Mouse (Mus musculus): ENCODE results near the gene Fam192a. TPM values are rescaled to one million over a fixed set of nuclear protein-coding genes. Genes with fewer than 3 reads are reported as not detected.

The Fam192a gene
- 6.3 TPM for polyA plus RNA-seq (2015; fragmentation: Illumina TruSeq; extraction: RNeasy Lipid Tissue Mini Kit (QIAGEN cat#74804); ENCODE audit: insufficient read depth, low read depth, low replicate concordance)

GRCm38 (mm10) chr8:94601607-94602385, at the start of gene Fam192a, which contains the start of gene Rspry1:
Fam192a (minus strand) TSS chr8:94601997.
Rspry1 (plus strand) TSS chr8:94601937.

DNA sequence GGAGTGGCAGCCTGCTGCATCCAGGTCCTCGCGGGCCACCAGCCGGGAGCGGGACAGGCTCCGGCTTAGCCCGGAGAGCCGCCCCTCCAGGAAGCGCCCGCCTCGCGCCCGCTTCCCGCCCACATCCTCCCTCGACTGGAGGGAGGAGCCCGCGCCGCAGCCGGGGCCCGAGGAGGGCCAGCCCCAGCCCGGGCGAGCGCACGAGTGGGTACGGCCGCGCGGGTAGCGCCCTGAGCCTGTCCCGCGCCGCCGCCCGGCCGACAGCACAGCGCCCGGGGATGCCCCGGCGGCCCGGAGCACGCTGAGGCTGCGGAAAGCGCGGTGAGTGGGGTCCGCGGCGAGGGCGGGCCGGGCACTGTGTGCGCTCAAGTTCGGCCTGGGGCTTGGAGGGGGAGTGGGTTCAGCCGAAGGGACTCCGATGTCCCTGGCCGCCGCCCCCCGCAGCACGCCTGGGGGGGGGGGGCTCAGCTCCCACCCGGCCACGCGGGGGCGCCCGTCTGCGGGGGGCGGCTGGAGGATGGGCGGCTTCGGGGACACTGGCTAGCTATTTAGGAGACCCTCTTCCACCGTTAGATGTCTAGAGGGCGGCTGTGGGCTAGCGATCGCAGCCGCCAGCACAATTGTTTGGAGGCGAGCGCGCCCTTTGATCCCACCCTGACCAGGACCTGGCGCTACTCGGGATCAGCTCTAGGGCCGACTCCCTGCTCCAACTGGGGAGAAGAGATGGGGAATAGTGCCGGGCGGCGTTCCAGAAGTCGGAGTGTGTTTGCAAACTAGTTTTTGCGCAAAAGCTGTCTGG, 68.7 kb downstream of the Fam192a start, which contains the start of gene Cpne2:
Gene Cpne2, plus strand, starts transcription at position 118 of the 799 bp plus-strand sequence.

Other genes with a start within 250 kb of the Fam192a start
- gene Herpud1, start 215.6 kb downstream of the Fam192a start, polyA plus RNA-seq (2015; fragmentation: Illumina TruSeq; extraction: RNeasy Lipid Tissue Mini Kit (QIAGEN cat#74804); ENCODE audit: insufficient read depth, low read depth, low replicate concordance) = 324 TPM
- gene Nlrc5, start 167.6 kb downstream of the Fam192a start, polyA plus RNA-seq (2015; fragmentation: Illumina TruSeq; extraction: RNeasy Lipid Tissue Mini Kit (QIAGEN cat#74804); ENCODE audit: insufficient read depth, low read depth, low replicate concordance) = 1.9 TPM
- gene Cpne2, start 69.0 kb downstream of the Fam192a start, polyA plus RNA-seq (2015; fragmentation: Illumina TruSeq; extraction: RNeasy Lipid Tissue Mini Kit (QIAGEN cat#74804); ENCODE audit: insufficient read depth, low read depth, low replicate concordance) = 5.5 TPM
- gene Rspry1, start 60 bp downstream of the Fam192a start, polyA plus RNA-seq (2015; fragmentation: Illumina TruSeq; extraction: RNeasy Lipid Tissue Mini Kit (QIAGEN cat#74804); ENCODE audit: insufficient read depth, low read depth, low replicate concordance) = 4.0 TPM
- 18.1 TPM for gene Arl2bp, start 64.6 kb upstream of the Fam192a start, polyA plus RNA-seq (2015; fragmentation: Illumina TruSeq; extraction: RNeasy Lipid Tissue Mini Kit (QIAGEN cat#74804); ENCODE audit: insufficient read depth, low read depth, low replicate concordance)
- gene Pllp, start 94.3 kb upstream of the Fam192a start, polyA plus RNA-seq (2015; fragmentation: Illumina TruSeq; extraction: RNeasy Lipid Tissue Mini Kit (QIAGEN cat#74804); ENCODE audit: insufficient read depth, low read depth, low replicate concordance) = not detected
- not detected for gene Ccl22, start 143.6 kb upstream of the Fam192a start, polyA plus RNA-seq (2015; fragmentation: Illumina TruSeq; extraction: RNeasy Lipid Tissue Mini Kit (QIAGEN cat#74804); ENCODE audit: insufficient read depth, low read depth, low replicate concordance)
- gene Cx3cl1, start 170.0 kb upstream of the Fam192a start, polyA plus RNA-seq (2015; fragmentation: Illumina TruSeq; extraction: RNeasy Lipid Tissue Mini Kit (QIAGEN cat#74804); ENCODE audit: insufficient read depth, low read depth, low replicate concordance) = 5.9 TPM
- gene Ccl17, start 208.5 kb upstream of the Fam192a start, polyA plus RNA-seq (2015; fragmentation: Illumina TruSeq; extraction: RNeasy Lipid Tissue Mini Kit (QIAGEN cat#74804); ENCODE audit: insufficient read depth, low read depth, low replicate concordance) = not detected
- 24.9 TPM for gene Coq9, start 236.3 kb upstream of the Fam192a start, polyA plus RNA-seq (2015; fragmentation: Illumina TruSeq; extraction: RNeasy Lipid Tissue Mini Kit (QIAGEN cat#74804); ENCODE audit: insufficient read depth, low read depth, low replicate concordance)
- gene Ciapin1, start 236.4 kb upstream of the Fam192a start, polyA plus RNA-seq (2015; fragmentation: Illumina TruSeq; extraction: RNeasy Lipid Tissue Mini Kit (QIAGEN cat#74804); ENCODE audit: insufficient read depth, low read depth, low replicate concordance) = 8.0 TPM